Mouse (Mus musculus) CH12.LX (cell line): ENCODE results near the gene Tle2. TPM values are rescaled to one million over a fixed set of nuclear protein-coding genes. Genes with fewer than 3 reads are reported as not detected.

Source experiments
- DNase-seq: peaks from one replicate; pipeline ENCODE4 v3.0.0-alpha.2; 2013; ENCODE audit errors: extremely low read depth
- H3K27ac ChIP-seq: 2 replicates; pipeline ENCODE4 v1.5.1; 2012; ENCODE audit warnings: low read depth, mild to moderate bottlenecking, control low read depth, moderate library complexity; ENCODE audit not compliant: insufficient read depth
- H3K27me3 ChIP-seq: replicated peaks from 2 replicates; pipeline ENCODE3; 2012; ENCODE audit warnings: inconsistent platforms
- H3K36me3 ChIP-seq, 2 experiments: replicated peaks in 1 of 2; 2 replicates each; pipeline versions ENCODE3 to v1.6.1; 2012; ENCODE audit warnings: inconsistent platforms in 1 of 2, low read length in 1 of 2, mild to moderate bottlenecking in 1 of 2, mixed read lengths in 1 of 2, moderate library complexity in 1 of 2; ENCODE audit not compliant: control insufficient read depth in 1 of 2, insufficient read depth in 1 of 2
- H3K4me1 ChIP-seq, 2 experiments: 2 replicates each; pipeline ENCODE4 v1.6.1; 2012; ENCODE audit warnings: inconsistent platforms in 1 of 2, moderate library complexity in 1 of 2; ENCODE audit not compliant: insufficient read depth in 2 of 2, control insufficient read depth in 1 of 2
- H3K4me2 ChIP-seq: 2 replicates; pipeline ENCODE4 v1.6.1; 2012; ENCODE audit warnings: low read depth, mild to moderate bottlenecking, control low read depth; ENCODE audit not compliant: poor library complexity, insufficient read depth, severe bottlenecking
- H3K4me3 ChIP-seq, 3 experiments: fragments of 150-350 bp in 1 of 3; sonication (generic) in 1 of 3; replicated peaks in 1 of 3; 2 replicates each; pipeline versions ENCODE3 to v1.5.1; 2011 to 2012; ENCODE audit warnings: low read depth in 2 of 3, low read length in 2 of 3, mild to moderate bottlenecking in 2 of 3, moderate library complexity in 2 of 3, control low read depth in 1 of 3, improper control_type of control experiment in 1 of 3, inconsistent platforms in 1 of 3, mixed read lengths in 1 of 3; ENCODE audit not compliant: poor library complexity in 1 of 3
- H3K79me2 ChIP-seq: replicated peaks from 2 replicates; pipeline ENCODE4 v1.6.1; 2012; ENCODE audit warnings: mild to moderate bottlenecking, moderate library complexity; ENCODE audit not compliant: control insufficient read depth, poor library complexity, insufficient read depth, severe bottlenecking; ENCODE audit errors: extremely low read depth
- H3K9ac ChIP-seq: 2 replicates; pipeline ENCODE4 v1.6.1; 2012; ENCODE audit warnings: low read depth, mild to moderate bottlenecking, control low read depth, moderate library complexity; ENCODE audit not compliant: insufficient read depth
- H3K9me3 ChIP-seq: replicated peaks from 2 replicates; pipeline ENCODE3; 2012; ENCODE audit warnings: low read length, inconsistent platforms, mixed read lengths
- BHLHE40 ChIP-seq: IDR thresholded peaks from 2 replicates; pipeline ENCODE4 v1.6.1; 2011; ENCODE audit warnings: mild to moderate bottlenecking, low read depth, low read length, improper control_type of control experiment
- CHD1 ChIP-seq: IDR thresholded peaks from 2 replicates; pipeline ENCODE4 v1.6.1; 2012; ENCODE audit warnings: low read depth, low read length, improper control_type of control experiment, inconsistent platforms
- E2F4 ChIP-seq: IDR thresholded peaks from 2 replicates; pipeline ENCODE4 v1.6.1; 2011; ENCODE audit warnings: low read depth, low read length, improper control_type of control experiment; ENCODE audit not compliant: insufficient replicate concordance
- EP300 ChIP-seq: IDR thresholded peaks from 2 replicates; pipeline ENCODE4 v1.6.1; 2011; ENCODE audit warnings: low read length, improper control_type of control experiment
- ETS1 ChIP-seq: conservative IDR thresholded peaks from 2 replicates; pipeline ENCODE4 v1.6.1; 2012; ENCODE audit warnings: low read depth, mild to moderate bottlenecking, inconsistent platforms, low read length, improper control_type of control experiment, moderate library complexity
- IRF4 ChIP-seq: IDR thresholded peaks from 2 replicates; pipeline ENCODE4 v1.6.1; 2014; ENCODE audit warnings: low read depth, mild to moderate bottlenecking, inconsistent platforms, low read length, improper control_type of control experiment
- JUN ChIP-seq: IDR thresholded peaks from 2 replicates; pipeline ENCODE4 v1.6.1; 2011; ENCODE audit warnings: low read depth, mild to moderate bottlenecking, low read length, improper control_type of control experiment, moderate library complexity; ENCODE audit not compliant: insufficient read depth
- JUND ChIP-seq: conservative IDR thresholded peaks from 2 replicates; pipeline ENCODE4 v1.6.1; 2011; ENCODE audit warnings: low read depth, low read length, improper control_type of control experiment
- KAT2A ChIP-seq: IDR thresholded peaks from 2 replicates; pipeline ENCODE4 v1.6.1; 2012; ENCODE audit warnings: low read length, improper control_type of control experiment, inconsistent platforms; ENCODE audit not compliant: insufficient replicate concordance
- MYC ChIP-seq: IDR thresholded peaks from 2 replicates; pipeline ENCODE4 v1.6.1; 2011; ENCODE audit warnings: low read depth, mild to moderate bottlenecking, improper control_type of control experiment, low read length
- NELFE ChIP-seq: IDR thresholded peaks from 2 replicates; pipeline ENCODE4 v1.6.1; 2011; ENCODE audit warnings: low read depth, low read length, improper control_type of control experiment
- NRF1 ChIP-seq: IDR thresholded peaks from 2 replicates; pipeline ENCODE4 v1.6.1; 2014; ENCODE audit warnings: low read depth, mild to moderate bottlenecking, inconsistent platforms, low read length, improper control_type of control experiment, moderate library complexity
- POLR2A ChIP-seq: IDR thresholded peaks from 2 replicates; pipeline ENCODE4 v1.6.1; 2011; ENCODE audit warnings: low read depth, mild to moderate bottlenecking, improper control_type of control experiment, low read length
- RAD21 ChIP-seq: IDR thresholded peaks from 2 replicates; pipeline ENCODE4 v1.6.1; 2011; ENCODE audit warnings: low read depth, mild to moderate bottlenecking, low read length, improper control_type of control experiment, moderate library complexity
- SIN3A ChIP-seq: IDR thresholded peaks from 2 replicates; pipeline ENCODE4 v1.6.1; 2012; ENCODE audit warnings: low read length, improper control_type of control experiment, inconsistent platforms
- SMC3 ChIP-seq: IDR thresholded peaks from 2 replicates; pipeline ENCODE4 v1.6.1; 2011; ENCODE audit warnings: low read depth, low read length, improper control_type of control experiment
- TBP ChIP-seq: conservative IDR thresholded peaks from 2 replicates; pipeline ENCODE4 v1.6.1; 2011; ENCODE audit warnings: low read depth, low read length, improper control_type of control experiment
- TCF12 ChIP-seq: IDR thresholded peaks from 2 replicates; pipeline ENCODE4 v1.6.1; 2014; ENCODE audit warnings: low read depth, mild to moderate bottlenecking, inconsistent platforms, low read length, improper control_type of control experiment
- UBTF ChIP-seq: IDR thresholded peaks from 2 replicates; pipeline ENCODE4 v1.6.1; 2012; ENCODE audit warnings: low read depth, mild to moderate bottlenecking, inconsistent platforms, low read length, improper control_type of control experiment, moderate library complexity
- USF1 ChIP-seq: IDR thresholded peaks from 2 replicates; pipeline ENCODE4 v1.6.1; 2014; ENCODE audit warnings: low read depth, mild to moderate bottlenecking, inconsistent platforms, low read length, improper control_type of control experiment
- USF2 ChIP-seq: conservative IDR thresholded peaks from 2 replicates; pipeline ENCODE4 v1.6.1; 2011; ENCODE audit warnings: low read depth, low read length, improper control_type of control experiment
- ZMIZ1 ChIP-seq: IDR thresholded peaks from 2 replicates; pipeline ENCODE4 v1.6.1; 2012; ENCODE audit warnings: low read depth, mild to moderate bottlenecking, inconsistent platforms, low read length, improper control_type of control experiment
- dilution Hi-C: fragments of 300-500 bp; cut with MboI; formaldehyde crosslinking; loops from 2 replicates; pipeline ENCODE4 v1.14.3; 2020; ENCODE audit warnings: low sequenced_read_pairs; ENCODE audit not compliant: extremely low pct_unique_long_range_greater_than_20kb, extremely low pct_ligation_motif_present
- in situ Hi-C: fragments of 300-500 bp; cut with MboI; formaldehyde crosslinking; loops from 3 replicates; pipeline ENCODE4 v1.14.3; 2019; ENCODE audit warnings: low sequenced_read_pairs, low pct_ligation_motif_present, low pct_unique_long_range_greater_than_20kb, mixed read lengths
- polyA plus RNA-seq: library from polyadenylated mRNA; unstranded; fragments of >175 nt; gene quantifications from 2 replicates; pipeline ENCODE4 v1.2.1, GENCODE M21; 2012; ENCODE audit warnings: low read depth; ENCODE audit not compliant: insufficient read length
- total RNA-seq, 2 experiments: library from RNA; depleted of rRNA; stranded (reverse); fragments of 300-350 nt in 1 of 2; fragments of >200 nt in 1 of 2; gene quantifications; 2 replicates each; pipeline ENCODE4 v1.2.3; 2012 to 2014

Gene Tle2
- total and polyA plus RNA-seq, 3 experiments, result 0.29 to 0.30 TPM; not detected in 1

DNA sequence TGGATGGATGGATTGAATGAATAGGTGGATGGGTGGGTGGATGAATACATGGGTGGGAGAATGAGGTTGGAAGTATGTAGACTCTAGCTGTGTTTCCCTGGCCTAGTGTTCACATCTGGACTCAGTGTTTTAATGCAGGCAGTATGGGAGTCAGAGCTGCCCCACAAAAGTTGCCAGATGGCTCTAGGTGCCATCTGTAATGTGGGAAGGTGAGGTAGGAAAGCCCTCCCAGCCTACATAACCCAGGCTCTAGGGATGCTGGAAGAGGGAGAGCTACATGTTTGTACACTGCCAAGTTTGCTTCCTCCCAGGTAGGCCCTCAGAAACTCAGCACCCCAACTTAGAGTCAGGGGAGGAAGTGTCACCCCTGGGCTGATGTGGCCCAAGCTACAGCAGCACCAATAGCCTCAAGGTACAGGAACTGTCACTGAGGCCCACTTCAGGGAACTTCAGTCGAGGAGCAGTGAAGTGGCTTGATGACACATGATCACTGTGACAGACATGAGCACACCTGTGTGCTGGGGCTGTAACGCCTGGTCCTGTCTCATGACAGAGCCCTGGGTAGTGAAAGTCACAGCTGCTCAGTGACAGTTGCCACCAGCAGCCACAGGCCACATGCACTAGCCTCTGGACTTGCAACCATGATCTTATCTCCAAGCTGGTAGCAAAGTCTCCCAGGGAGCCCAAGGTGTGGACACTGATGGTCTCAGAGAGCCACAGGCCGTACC is 35.9 kb upstream of the Tle2 start (continued):
- TF ChIP-seq KAT2A, result no peak
- no peak for TF ChIP-seq E2F4
- no peak for TF ChIP-seq MYC
- no peak for TF ChIP-seq JUND
- peak; percentile 76 for TF ChIP-seq TCF12
- TF ChIP-seq UBTF, result no peak
- TF ChIP-seq ZMIZ1, result no peak
- peak; percentile 50 for TF ChIP-seq BHLHE40

DNA sequence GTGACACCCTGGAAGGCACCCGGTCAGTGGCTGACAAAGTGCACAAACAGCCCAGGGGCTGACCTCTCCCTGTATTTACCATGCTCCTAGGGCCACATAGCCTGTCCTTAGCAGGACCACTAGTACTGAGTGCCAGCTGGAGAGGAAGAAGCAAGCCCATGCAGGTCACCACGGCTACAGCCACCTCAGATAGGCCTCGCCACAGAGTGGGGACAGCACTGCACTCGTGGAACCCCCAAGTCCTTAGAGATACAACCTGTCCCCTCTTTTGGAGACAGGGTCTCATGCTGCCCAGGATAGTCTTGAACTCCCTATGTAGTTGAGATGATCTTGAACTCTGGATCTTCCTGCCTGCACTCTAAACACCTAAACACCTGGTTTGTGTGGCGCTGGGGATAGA is 33.0 kb upstream of the Tle2 start:
- no peaks in the 10 kb centered on the region for H3K9me3 ChIP-seq
- no peaks in the 10 kb centered on the region for H3K27me3 ChIP-seq
- no peak for DNase-seq
- dilution Hi-C loops, result no loop called here
- peaks cover 5 to 63% of the 10 kb centered on the region in 2 experiments for H3K36me3 ChIP-seq
- H3K4me3 ChIP-seq, result no peak overlapping the region
- H3K9ac ChIP-seq, result no peak overlapping the region
- peaks cover 12% of the 10 kb centered on the region for H3K79me2 ChIP-seq
- H3K27ac ChIP-seq, result no peak overlapping the region
- in situ Hi-C loops, result no loop called here
- H3K4me2 ChIP-seq, result no peak overlapping the region
- TF ChIP-seq BHLHE40 (no peak), ETS1 (no peak), USF2 (no peak), RAD21 (no peak), SIN3A (no peak), UBTF (no peak), CHD1 (no peak), EP300 (no peak), TBP (no peak), POLR2A (no peak), NRF1 (no peak), JUN (no peak), USF1 (no peak), IRF4 (no peak), SMC3 (no peak), NELFE (no peak)
- H3K4me1 ChIP-seq, result peaks cover 12 to 72% of the 10 kb centered on the region in 2 experiments; a peak in 3 of 4 replicates
